Mouse (Mus musculus) urinary bladder, adult 18-20 months (tissue): ENCODE measurements around the gene Irf2bpl.
A peak's percentile ranks its signal among the peaks of the same experiment; 100 is the strongest.

Source experiments
- DNase-seq, 2 experiments: peaks; one replicate each; pipeline ENCODE4 v3.0.0; 2022; ENCODE audit warnings: low spot score in 2 of 2, mixed read lengths in 2 of 2

Irf2bpl gene

GRCm38 (mm10) chr12:86859924-86860790, 24.4 kb downstream of the Irf2bpl start:
- DNase-seq, result peak in 1 of 2 experiments; percentile 39

- no peak for DNase-seq
Measured at GRCm38 (mm10) chr12:86858983-86859872, 25.4 kb downstream of the Irf2bpl start.

GRCm38 (mm10) chr12:86858498-86858897, 26.1 kb downstream of the Irf2bpl start:
- no peak for DNase-seq

GRCm38 (mm10) chr12:86857290-86857689, 27.3 kb downstream of the Irf2bpl start:
- no peak for DNase-seq

GRCm38 (mm10) chr12:86855670-86856069, 28.9 kb downstream of the Irf2bpl start:
- DNase-seq, result no peak

GRCm38 (mm10) chr12:86853516-86853915, 31.1 kb downstream of the Irf2bpl start:
- DNase-seq, result no peak

GRCm38 (mm10) chr12:86851313-86851712, 33.3 kb downstream of the Irf2bpl start:
- no peak for DNase-seq

- no peak for DNase-seq
Measured at GRCm38 (mm10) chr12:86850746-86851145, 33.9 kb downstream of the Irf2bpl start.

- DNase-seq, result no peak
Measured at GRCm38 (mm10) chr12:86849945-86850626, 34.5 kb downstream of the Irf2bpl start.

- no peak for DNase-seq
Measured at GRCm38 (mm10) chr12:86842866-86843459, 41.6 kb downstream of the Irf2bpl start.

- no peak for DNase-seq
Measured at GRCm38 (mm10) chr12:86840526-86840925, 44.1 kb downstream of the Irf2bpl start.

GRCm38 (mm10) chr12:86838181-86838580, 46.4 kb downstream of the Irf2bpl start:
- DNase-seq, result no peak

GRCm38 (mm10) chr12:86836431-86837047, 48.1 kb downstream of the Irf2bpl start:
- DNase-seq, result peak in 1 of 2 experiments; percentile 93

- no peak for DNase-seq
Measured at GRCm38 (mm10) chr12:86835899-86836298, 48.7 kb downstream of the Irf2bpl start.

- DNase-seq, result no peak
Measured at GRCm38 (mm10) chr12:86834416-86834772, 50.2 kb downstream of the Irf2bpl start.

- DNase-seq, result peak; percentile 84 to 95
Measured at GRCm38 (mm10) chr12:86833711-86834415, 50.7 kb downstream of the Irf2bpl start.

GRCm38 (mm10) chr12:86832551-86833182, 51.9 kb downstream of the Irf2bpl start:
- DNase-seq, result peak in 1 of 2 experiments; percentile 35

- DNase-seq, result peak in 1 of 2 experiments; percentile 55
Measured at GRCm38 (mm10) chr12:86831591-86832550, 52.7 kb downstream of the Irf2bpl start.
